Mouse (Mus musculus) midbrain, embryonic 11.5 days (tissue): ENCODE measurements at regions not wholly inside any gene's neighbourhood (a gene's known extent, or its start where the extent isn't known, plus 50 kb on each side); places are given as distances from the start of the nearest gene placed in this dataset.

Experiments used
- ATAC-seq: fragments of 200-750 bp; cut with Nextera tagmentation; 2 replicates; pipeline ENCODE4 v1.8.0; 2017; ENCODE audit warnings: moderate TSS enrichment, moderate library complexity; ENCODE audit not compliant: low FRiP score
- DNase-seq: peaks from one replicate; pipeline ENCODE4 v3.0.0; 2015; ENCODE audit warnings: low spot score; ENCODE audit errors: missing footprints
- H3K27ac ChIP-seq: fragments of 300-500 bp; sonication (generic); 2 replicates; pipeline ENCODE4 v1.5.1; 2014; ENCODE audit warnings: low read depth, low read length
- H3K27me3 ChIP-seq: fragments of 300-500 bp; sonication (generic); 2 replicates; pipeline ENCODE4 v1.6.1; 2014; ENCODE audit warnings: mild to moderate bottlenecking, low read length, moderate library complexity, mixed read lengths; ENCODE audit not compliant: control insufficient read depth, insufficient read depth
- H3K36me3 ChIP-seq: fragments of 300-500 bp; sonication (generic); 2 replicates; pipeline ENCODE4 v1.6.1; 2014; ENCODE audit warnings: mild to moderate bottlenecking, low read length, moderate library complexity, mixed read lengths; ENCODE audit not compliant: control insufficient read depth, insufficient read depth
- H3K4me1 ChIP-seq: fragments of 300-500 bp; sonication (generic); 2 replicates; pipeline ENCODE4 v1.6.1; 2014; ENCODE audit warnings: low read length; ENCODE audit not compliant: control insufficient read depth, insufficient read depth
- H3K4me2 ChIP-seq: fragments of 300-500 bp; sonication (generic); 2 replicates; pipeline ENCODE4 v1.6.1; 2014; ENCODE audit warnings: mild to moderate bottlenecking, moderate library complexity
- H3K4me3 ChIP-seq: fragments of 300-500 bp; sonication (generic); 2 replicates; pipeline ENCODE4 v1.5.1; 2014; ENCODE audit warnings: low read depth, low read length
- H3K9ac ChIP-seq: fragments of 300-500 bp; sonication (generic); 2 replicates; pipeline ENCODE4 v1.6.1; 2014; ENCODE audit warnings: low read length
- H3K9me3 ChIP-seq: fragments of 300-500 bp; sonication (generic); 2 replicates; pipeline ENCODE4 v1.6.1; 2016; ENCODE audit warnings: low read length; ENCODE audit not compliant: control insufficient read depth
- WGBS: fragments of 180-500 bp; shearing (Covaris S2); extraction: QIAGEN DNeasy Blood & Tissue Kit; methylation state at CpG from one replicate; pipeline ENCODE4 v1.1.7; 2014; 5-methylcytosine and 5-hydroxymethylcytosine counted together

DNA sequence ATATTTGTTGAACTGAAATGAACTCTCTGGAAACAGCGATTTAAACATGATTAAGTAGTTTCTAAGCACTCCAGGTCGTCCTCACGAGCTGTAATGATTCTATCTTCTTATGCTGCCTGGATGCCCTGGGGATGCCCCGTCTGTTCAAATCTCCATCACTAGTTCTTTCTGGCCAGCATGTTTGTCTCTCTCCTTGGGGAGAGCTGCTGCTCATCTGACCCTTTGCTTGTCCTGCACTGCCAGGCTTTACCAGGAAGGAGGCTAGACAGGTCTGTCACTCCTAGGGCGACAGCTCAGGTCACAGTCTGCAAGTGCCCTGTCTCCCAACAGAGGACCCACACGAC is 155.1 kb downstream of the Irx2 start:
- Histone ChIP-seq H3K36me3 (no peaks in the 10 kb centered on the region), H3K4me1 (no peaks in the 10 kb centered on the region), H3K27ac (no peak overlapping the region), H3K4me3 (no peak overlapping the region), H3K4me2 (no peak overlapping the region), H3K27me3 (no peaks in the 10 kb centered on the region), H3K9ac (no peak overlapping the region), H3K9me3 (no peaks in the 10 kb centered on the region)
- no peak for ATAC-seq
- 64% methylated on average over 6 of the region's 6 CpGs for WGBS
- no peak for DNase-seq

DNA sequence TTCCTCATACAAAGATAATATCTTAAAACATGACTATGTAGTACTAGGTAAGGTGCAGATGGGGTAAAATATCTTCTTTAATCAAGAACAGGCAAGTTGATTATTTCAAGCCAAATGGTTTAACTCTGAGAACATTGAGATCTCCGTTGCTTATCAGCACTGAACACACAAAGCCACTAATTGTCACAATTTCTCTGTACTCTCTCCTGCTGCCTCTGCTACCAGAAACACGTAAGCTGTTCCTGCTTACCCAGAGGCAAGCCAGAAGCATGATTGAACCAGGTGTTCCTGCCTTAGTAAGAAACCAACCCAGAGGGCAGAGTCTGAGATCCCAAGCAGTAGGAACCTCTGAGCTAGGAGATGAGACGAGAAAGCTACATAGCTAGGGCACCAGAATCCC is 164.1 kb downstream of the Irx2 start:
- 78% methylated on average over 3 of the region's 3 CpGs for WGBS
- Histone ChIP-seq H3K4me2 (no peak overlapping the region), H3K36me3 (no peaks in the 10 kb centered on the region), H3K4me3 (no peak overlapping the region), H3K4me1 (no peaks in the 10 kb centered on the region; the same call in 1 of the 2 replicates), H3K27me3 (no peaks in the 10 kb centered on the region), H3K9ac (no peak overlapping the region), H3K27ac (no peak overlapping the region), H3K9me3 (no peaks in the 10 kb centered on the region)
- DNase-seq: no peak
- no peak for ATAC-seq

DNA sequence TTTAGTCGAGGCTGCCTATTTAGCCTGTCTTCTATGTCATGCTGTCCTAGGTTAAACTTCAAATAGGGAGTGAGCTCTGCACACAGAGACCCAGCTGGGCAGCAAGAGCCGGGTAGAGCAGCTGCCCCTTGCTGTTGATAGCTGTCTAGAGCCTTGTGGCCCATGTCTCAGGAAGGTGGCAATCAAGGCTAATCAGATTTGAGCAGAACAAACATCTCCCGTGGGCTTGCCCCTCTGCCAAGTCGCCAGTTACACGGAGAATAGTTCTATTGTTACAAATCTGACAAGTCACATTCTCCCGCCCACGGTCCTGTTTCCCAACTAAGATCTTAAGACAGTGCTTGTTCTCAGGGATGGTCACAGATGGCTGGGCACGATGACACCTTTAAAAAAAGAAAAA is 171.4 kb downstream of the Irx2 start:
- Histone ChIP-seq H3K27me3 (no peaks in the 10 kb centered on the region), H3K9ac (no peak overlapping the region), H3K9me3 (no peaks in the 10 kb centered on the region), H3K4me2 (no peak overlapping the region), H3K36me3 (no peaks in the 10 kb centered on the region), H3K27ac (no peak overlapping the region; the same call in 1 of the 2 replicates), H3K4me3 (no peak overlapping the region), H3K4me1 (peaks cover 7% of the 10 kb centered on the region)
- DNase-seq (no peak), ATAC-seq (peak; percentile 81)
- WGBS: 7% methylated on average over 8 of the region's 8 CpGs

DNA sequence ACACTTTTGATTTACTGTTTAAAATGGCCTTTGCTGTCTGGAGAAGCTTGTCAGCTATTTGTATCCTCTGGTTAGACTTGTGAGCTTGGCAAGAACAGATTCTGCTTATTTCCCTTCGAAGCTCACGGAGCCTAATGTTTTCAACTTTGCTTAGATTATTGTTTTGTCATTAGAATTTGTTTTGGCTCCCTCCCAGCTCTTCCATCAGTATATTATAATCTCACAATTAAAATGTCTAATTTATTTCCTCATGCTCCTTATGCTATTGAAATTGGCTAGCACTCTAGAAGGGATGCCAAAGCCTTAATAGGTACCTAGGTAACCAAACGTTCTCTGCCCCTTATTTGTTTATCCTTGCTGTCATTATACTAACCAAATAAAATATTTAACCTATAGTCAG is 171.9 kb downstream of the Irx2 start:
- peaks cover 7% of the 10 kb centered on the region for H3K4me1 ChIP-seq
- no peaks in the 10 kb centered on the region for H3K36me3 ChIP-seq
- DNase-seq: no peak
- no peak overlapping the region for H3K27ac ChIP-seq
- H3K4me3 ChIP-seq: no peak overlapping the region
- ATAC-seq: no peak
- H3K27me3 ChIP-seq: no peaks in the 10 kb centered on the region
- no peak overlapping the region for H3K9ac ChIP-seq
- H3K4me2 ChIP-seq: no peak overlapping the region
- WGBS: 53% methylated on average over 3 of the region's 3 CpGs
- H3K9me3 ChIP-seq: no peaks in the 10 kb centered on the region

DNA sequence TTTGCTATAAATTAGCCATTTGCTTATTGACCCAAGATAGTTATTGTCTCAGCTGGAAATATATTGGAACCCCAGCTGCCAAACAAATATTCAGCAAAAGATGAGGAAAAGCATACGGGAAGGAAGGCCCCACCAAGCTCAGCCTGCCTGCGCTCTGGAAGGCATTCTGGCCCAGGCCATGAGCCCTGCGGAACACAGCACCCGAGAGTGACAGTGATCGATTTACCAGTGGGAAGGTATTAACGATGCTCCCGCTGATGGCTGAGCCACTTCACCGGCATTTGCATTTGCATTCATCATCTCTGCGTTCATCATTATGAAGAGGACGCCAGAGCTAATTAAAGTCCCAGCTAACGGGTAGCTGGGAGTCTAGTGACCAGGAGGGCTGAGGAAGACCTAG is 174.8 kb downstream of the Irx2 start:
- no peak overlapping the region for H3K4me3 ChIP-seq
- DNase-seq: no peak
- H3K9ac ChIP-seq: no peak overlapping the region
- H3K27ac ChIP-seq: no peak overlapping the region
- no peaks in the 10 kb centered on the region for H3K27me3 ChIP-seq
- no peak for ATAC-seq
- no peak overlapping the region for H3K4me2 ChIP-seq
- no peaks in the 10 kb centered on the region for H3K36me3 ChIP-seq
- peaks cover 7% of the 10 kb centered on the region for H3K4me1 ChIP-seq
- no peaks in the 10 kb centered on the region for H3K9me3 ChIP-seq
- 67% methylated on average over 11 of the region's 11 CpGs for WGBS

DNA sequence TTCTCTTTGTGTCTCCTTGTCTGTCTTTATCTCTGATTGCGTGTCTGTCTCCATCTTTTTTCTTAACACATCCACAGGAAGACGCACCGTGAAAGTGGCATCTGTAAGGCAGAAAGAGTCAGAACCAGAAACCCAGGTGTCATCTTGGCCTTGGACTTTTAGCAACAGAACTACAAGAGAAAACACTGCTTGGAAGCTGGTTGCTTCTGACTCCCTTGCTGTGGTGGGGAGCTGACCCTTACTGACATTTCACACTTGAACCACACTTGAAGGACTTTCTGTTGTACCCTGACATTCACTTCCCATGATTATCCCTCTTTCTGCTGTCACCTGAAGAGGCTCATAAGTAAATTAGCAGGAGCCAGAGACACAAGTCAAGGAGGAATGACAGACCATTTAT is 180.6 kb downstream of the Irx2 start:
- H3K27ac ChIP-seq: no peak overlapping the region
- DNase-seq: no peak
- H3K36me3 ChIP-seq: no peaks in the 10 kb centered on the region
- no peaks in the 10 kb centered on the region for H3K4me1 ChIP-seq
- no peak overlapping the region for H3K9ac ChIP-seq
- no peak for ATAC-seq
- no peak overlapping the region for H3K4me2 ChIP-seq
- no peaks in the 10 kb centered on the region; the same call in 1 of the 2 replicates for H3K27me3 ChIP-seq
- no peaks in the 10 kb centered on the region for H3K9me3 ChIP-seq
- no peak overlapping the region for H3K4me3 ChIP-seq
- WGBS: 85% methylated on average over 3 of the region's 3 CpGs

DNA sequence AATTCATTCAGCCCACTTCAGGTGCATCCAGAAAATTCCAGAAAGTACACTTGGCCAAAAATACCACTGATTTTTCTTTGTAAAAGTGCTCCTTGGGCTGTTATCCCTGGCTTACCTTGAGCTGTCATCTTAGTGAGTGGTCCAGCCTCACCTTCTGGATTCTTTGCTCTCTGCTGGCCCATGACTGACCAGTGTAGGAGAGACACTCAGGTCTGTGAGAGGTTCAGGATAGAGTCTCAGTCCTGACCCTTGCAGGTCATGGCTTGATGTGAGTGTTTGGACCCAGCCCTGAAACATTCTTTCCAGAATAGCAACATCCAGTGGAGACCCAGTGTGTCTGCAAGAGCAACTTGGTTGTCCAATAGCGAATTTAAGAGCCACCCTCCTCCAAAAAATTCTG is 182.0 kb downstream of the Irx2 start:
- H3K9ac ChIP-seq: no peak overlapping the region
- H3K4me3 ChIP-seq: no peak overlapping the region
- no peaks in the 10 kb centered on the region; the same call in 1 of the 2 replicates for H3K27me3 ChIP-seq
- no peak overlapping the region for H3K27ac ChIP-seq
- 83% methylated on average over 1 of the region's 1 CpGs for WGBS
- DNase-seq (no peak), ATAC-seq (no peak)
- H3K36me3 ChIP-seq: no peaks in the 10 kb centered on the region
- no peaks in the 10 kb centered on the region for H3K9me3 ChIP-seq
- peaks cover 11% of the 10 kb centered on the region for H3K4me1 ChIP-seq
- H3K4me2 ChIP-seq: no peak overlapping the region

DNA sequence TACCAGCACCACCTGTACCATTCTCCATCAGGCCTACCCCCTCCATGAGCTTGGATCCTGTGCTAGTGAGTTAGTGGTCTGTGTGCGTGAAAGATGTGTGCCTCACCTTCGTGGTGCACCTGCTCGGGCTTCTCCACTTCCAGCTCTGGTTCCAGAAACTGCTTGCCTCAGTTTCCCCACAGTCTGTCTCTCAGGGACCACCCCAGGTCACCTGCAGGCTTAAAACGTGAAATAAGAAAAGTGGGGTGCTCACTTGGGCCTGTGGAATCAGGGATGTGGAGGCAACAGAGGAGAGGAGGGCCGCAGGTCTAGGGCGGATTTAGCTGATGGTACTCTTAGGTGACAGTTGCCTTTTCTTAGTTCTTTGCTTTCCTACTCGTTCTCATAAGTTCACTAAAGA is 186.0 kb downstream of the Irx2 start:
- no peaks in the 10 kb centered on the region for H3K9me3 ChIP-seq
- H3K4me3 ChIP-seq: no peak overlapping the region
- H3K4me1 ChIP-seq: peaks cover 38% of the 10 kb centered on the region
- no peaks in the 10 kb centered on the region for H3K36me3 ChIP-seq
- ATAC-seq (peak; percentile 14; the same call in 1 of the 2 replicates), DNase-seq (no peak)
- no peak overlapping the region for H3K9ac ChIP-seq
- H3K27ac ChIP-seq: peak overlapping the region; percentile 79
- 22% methylated on average over 7 of the region's 7 CpGs for WGBS
- H3K4me2 ChIP-seq: no peak overlapping the region
- H3K27me3 ChIP-seq: peaks cover 3% of the 10 kb centered on the region; the same call in 1 of the 2 replicates

DNA sequence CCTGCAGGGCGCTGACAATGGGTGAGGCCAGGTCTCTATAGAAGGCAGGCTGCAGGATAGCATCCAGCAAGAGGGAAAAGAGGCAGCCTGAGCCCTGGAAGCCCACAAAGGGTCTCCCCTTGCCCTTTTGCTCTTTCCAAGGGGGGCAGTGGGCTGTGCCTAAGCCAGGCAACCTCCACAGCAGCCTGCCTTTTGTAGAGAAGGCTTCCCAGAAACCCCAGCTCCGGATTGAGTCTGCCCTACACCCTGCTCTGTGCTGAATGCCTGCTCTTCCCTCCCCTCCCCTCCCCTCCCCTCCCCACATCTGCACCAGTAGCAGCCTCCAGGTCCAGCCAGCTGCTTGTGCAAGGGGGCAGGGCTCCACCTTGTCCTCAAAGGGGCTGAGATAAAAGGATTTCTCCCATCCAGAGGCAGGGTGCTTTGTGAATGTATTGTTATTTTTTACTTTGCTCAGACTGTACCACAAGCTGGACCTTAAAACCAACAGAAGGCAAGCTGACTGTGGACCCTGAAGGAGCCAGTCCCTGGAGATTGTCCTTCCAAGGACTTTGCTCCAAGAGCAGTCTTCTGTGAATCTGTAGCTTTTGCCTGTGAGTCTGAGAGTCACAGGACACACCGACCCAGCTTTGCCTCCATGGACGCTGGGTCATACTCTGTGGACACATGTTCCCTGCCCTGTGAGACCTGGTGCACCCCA is 186.8 kb downstream of the Irx2 start:
- peak; percentile 93 for DNase-seq
- ATAC-seq: peak; percentile 92
- Histone ChIP-seq H3K4me2 (peak overlapping the region; percentile 40; the same call in 1 of the 2 replicates), H3K4me3 (no peak overlapping the region), H3K9ac (no peak overlapping the region), H3K27ac (peak overlapping the region; percentile 82), H3K36me3 (no peaks in the 10 kb centered on the region), H3K4me1 (peaks cover 38% of the 10 kb centered on the region), H3K27me3 (peaks cover 3% of the 10 kb centered on the region; the same call in 1 of the 2 replicates), H3K9me3 (no peaks in the 10 kb centered on the region)
- 6% methylated on average over 4 of the region's 4 CpGs for WGBS
